Mouse (Mus musculus): Measurements from ENCODE around the gene Sbds. TPM values are rescaled to one million over a fixed set of nuclear protein-coding genes. Genes with fewer than 3 reads are reported as not detected.

The Sbds gene
- polyA plus RNA-seq, 1 experiment, result 106 TPM

DNA sequence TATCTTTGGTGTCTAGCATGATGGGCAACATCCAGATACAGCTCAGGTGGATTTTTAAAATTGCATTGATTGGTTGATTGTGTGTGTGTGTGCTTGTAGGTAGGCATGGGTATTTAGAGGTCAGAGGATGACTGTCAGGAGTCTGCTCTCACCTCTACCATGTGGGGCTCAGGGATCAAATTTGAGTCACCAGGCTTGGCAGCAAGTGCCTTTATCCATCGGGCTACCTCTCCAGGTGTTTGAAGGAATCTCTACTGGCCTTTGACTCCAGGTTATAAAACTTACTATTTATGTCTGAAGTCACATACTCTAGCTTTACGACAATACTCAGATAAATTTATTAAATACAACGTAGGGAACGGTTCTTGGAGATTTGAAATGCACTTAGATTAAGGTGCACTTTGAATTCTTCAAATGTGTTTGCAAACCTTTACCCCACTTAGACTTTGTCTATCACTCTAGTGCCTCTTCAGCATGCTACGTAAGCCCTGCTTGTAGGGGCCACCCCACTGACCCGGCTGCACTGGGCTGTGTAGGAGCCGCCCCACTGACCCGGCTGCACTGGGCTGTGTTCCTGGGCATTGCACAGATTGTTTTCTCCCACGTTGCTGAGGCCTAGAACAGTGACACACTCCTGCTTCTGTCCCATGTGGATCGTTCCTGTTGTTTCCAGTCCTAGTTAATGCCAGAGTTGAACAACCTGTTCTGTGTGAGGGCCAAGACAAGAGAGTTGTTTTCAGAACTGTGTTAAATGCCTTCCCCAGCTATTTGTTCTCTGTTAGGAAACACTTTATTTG is 54.9 kb downstream of the Sbds start:
- DNase-seq (ENCODE audit: low spot score), result no peak

DNA sequence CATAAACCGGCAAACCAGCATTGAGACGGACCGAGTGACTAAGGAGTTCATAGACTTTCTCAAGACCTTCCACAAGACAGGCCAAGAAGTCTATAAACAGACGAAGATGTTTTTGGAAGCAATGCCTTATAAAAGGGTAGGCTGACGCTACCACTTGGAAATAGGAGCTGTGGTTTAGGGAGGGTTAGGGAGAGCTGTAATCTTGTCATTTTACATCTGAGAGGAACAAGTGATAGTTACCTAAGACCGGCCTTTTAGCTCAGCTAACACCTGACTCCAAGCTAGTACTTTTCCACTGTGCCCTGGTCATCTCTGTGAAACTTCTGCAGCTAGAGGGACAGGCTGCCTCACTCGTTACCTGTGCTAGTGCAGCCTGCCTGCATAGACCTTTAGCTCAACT is 57.3 kb downstream of the Sbds start:
- no peak for DNase-seq (ENCODE audit: low spot score)

DNA sequence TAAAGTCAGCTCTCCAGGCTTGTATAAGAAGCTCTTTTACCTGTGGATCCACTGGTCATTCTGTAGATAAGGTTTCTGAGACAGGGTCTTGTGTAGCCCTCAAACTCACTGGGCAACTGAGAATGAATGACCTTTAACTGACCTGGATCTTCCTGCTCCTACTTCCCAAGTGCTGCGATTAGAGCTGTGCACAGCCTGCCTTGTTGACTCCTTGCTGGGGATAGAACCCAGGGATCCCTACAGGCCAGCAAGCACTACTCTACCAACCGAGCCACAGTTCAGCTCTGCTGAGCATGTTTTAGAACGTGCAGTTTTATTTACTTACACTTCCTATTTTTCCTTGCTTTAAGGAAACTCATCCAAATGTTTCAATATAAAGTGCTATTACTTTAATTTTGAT is 57.9 kb downstream of the Sbds start:
- no peak for DNase-seq (ENCODE audit: low spot score)

DNA sequence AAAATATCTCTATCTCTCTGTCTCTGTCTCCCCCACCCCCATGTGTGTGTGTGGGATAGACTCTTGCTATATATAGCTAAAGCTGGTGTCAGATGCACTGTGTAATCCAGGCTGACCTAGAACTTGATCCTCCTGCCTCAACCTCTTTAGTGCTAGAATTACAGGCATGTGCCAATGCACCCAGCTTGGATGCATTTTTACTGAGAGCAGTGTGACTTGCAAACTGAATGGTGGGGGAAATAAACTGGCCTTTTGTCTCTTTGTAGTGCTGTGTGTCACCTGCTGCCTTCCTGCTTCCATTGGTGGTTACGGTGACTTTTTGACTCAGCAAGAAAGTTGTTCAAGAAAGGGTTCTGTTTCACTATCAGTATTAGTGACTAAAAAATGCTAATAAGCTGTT is 59.0 kb downstream of the Sbds start:
- DNase-seq (ENCODE audit: low spot score), result no peak

Other genes with a start within 250 kb of the Sbds start
- gene Asl, start 226.3 kb downstream of the Sbds start, polyA plus RNA-seq (2012; rRNA removed), result 20.1 and 20.8 TPM in 2 replicates
- 26.6 and 28.6 TPM in 2 replicates for gene Crcp, start 226.2 kb downstream of the Sbds start, polyA plus RNA-seq (2012; rRNA removed)
- 77.9 and 89.4 TPM in 2 replicates for gene Tpst1, start 182.2 kb downstream of the Sbds start, polyA plus RNA-seq (2012; rRNA removed)
- 4.2 and 4.5 TPM in 2 replicates for gene Kctd7, start 110.7 kb downstream of the Sbds start, polyA plus RNA-seq (2012; rRNA removed)
- gene Rabgef1, start 83.7 kb downstream of the Sbds start, polyA plus RNA-seq (2012; rRNA removed), result 64.4 and 70.6 TPM in 2 replicates
- 33.8 and 35.0 TPM in 2 replicates for gene Tmem248, start 38.4 kb downstream of the Sbds start, polyA plus RNA-seq (2012; rRNA removed)
- 15.0 and 15.2 TPM in 2 replicates for gene Tyw1, start 89 bp upstream of the Sbds start, polyA plus RNA-seq (2012; rRNA removed)
- gene Caln1, start 113.9 kb upstream of the Sbds start, polyA plus RNA-seq (2012; rRNA removed), result 0.06 TPM in 1 of 2 replicates, not detected in the other
- gene A330070K13Rik, start 129.1 kb upstream of the Sbds start, polyA plus RNA-seq (2012; rRNA removed), result not detected in 2 replicates